Mouse (Mus musculus) lung, embryonic 16.5 days (tissue): ENCODE measurements around the gene Ttyh2. TPM values are rescaled to one million over a fixed set of nuclear protein-coding genes. Genes with fewer than 3 reads are reported as not detected.

Experiments
- ATAC-seq: fragments of 200-750 bp; cut with Nextera tagmentation; 2 replicates; pipeline ENCODE4 v1.8.0; 2017; ENCODE audit warnings: low read depth, mild to moderate bottlenecking, moderate library complexity
- H3K27ac ChIP-seq: fragments of 300-500 bp; sonication (generic); 2 replicates; pipeline ENCODE4 v1.5.1; 2014; ENCODE audit warnings: mild to moderate bottlenecking, control low read depth, low read length
- H3K27me3 ChIP-seq: fragments of 300-500 bp; sonication (generic); 2 replicates; pipeline ENCODE4 v1.6.1; 2014; ENCODE audit warnings: low read depth, low read length, mixed read lengths; ENCODE audit not compliant: control insufficient read depth, insufficient read depth
- H3K36me3 ChIP-seq: fragments of 300-500 bp; sonication (generic); 2 replicates; pipeline ENCODE4 v1.6.1; 2014; ENCODE audit warnings: low read length; ENCODE audit not compliant: control insufficient read depth, insufficient read depth
- H3K4me1 ChIP-seq: fragments of 300-500 bp; sonication (generic); replicated peaks from 2 replicates; pipeline ENCODE4 v1.6.1; 2014; ENCODE audit warnings: low read length, mixed read lengths; ENCODE audit not compliant: control insufficient read depth, insufficient read depth
- H3K4me2 ChIP-seq: fragments of 300-500 bp; sonication (generic); 2 replicates; pipeline ENCODE4 v1.6.1; 2014; ENCODE audit warnings: low read depth, low read length, control low read depth
- H3K4me3 ChIP-seq: fragments of 300-500 bp; sonication (generic); 2 replicates; pipeline ENCODE4 v1.5.1; 2014; ENCODE audit warnings: mild to moderate bottlenecking, low read length, control low read depth
- H3K9ac ChIP-seq: fragments of 300-500 bp; sonication (generic); 2 replicates; pipeline ENCODE4 v1.6.1; 2014; ENCODE audit warnings: low read length, control low read depth
- H3K9me3 ChIP-seq: fragments of 300-500 bp; sonication (generic); 2 replicates; pipeline ENCODE4 v1.6.1; 2016; ENCODE audit warnings: low read length; ENCODE audit not compliant: control insufficient read depth
- WGBS: fragments of 180-500 bp; shearing (Covaris S2); extraction: QIAGEN DNeasy Blood & Tissue Kit; methylation state at CpG from one replicate; pipeline ENCODE4 v1.1.7; 2014; 5-methylcytosine and 5-hydroxymethylcytosine counted together
- polyA plus RNA-seq: library from polyadenylated mRNA; unstranded; fragments of >200 nt; fragmentation: Nextera tagmentation; extraction: Ambion mirVana; gene quantifications from 2 replicates; pipeline ENCODE4 v1.2.1, GENCODE M21; 2015

Gene Ttyh2
- polyA plus RNA-seq, result 13.7 and 14.1 TPM in 2 replicates

- Histone ChIP-seq H3K4me1 (peaks cover 23% of the 10 kb centered on the region), H3K36me3 (peaks cover 29% of the 10 kb centered on the region), H3K27ac (peak within 1 kb of the TSS; percentile 46), H3K9me3 (no peaks in the 10 kb centered on the region), H3K9ac (peak within 1 kb of the TSS; percentile 79), H3K27me3 (no peaks in the 10 kb centered on the region; the same call in 1 of the 2 replicates), H3K4me2 (peak within 1 kb of the TSS; percentile 98), H3K4me3 (peak within 1 kb of the TSS; percentile 71)
- WGBS, result 1% methylated on average over 40 of the region's 40 CpGs
- peak; percentile 94 for ATAC-seq
Measured at GRCm38 (mm10) chr11:114675341-114675825, at the start of gene Ttyh2. Gene Ttyh2, plus strand, starts transcription at chr11:114675431.

- Histone ChIP-seq H3K4me1 (no peaks in the 10 kb centered on the region), H3K9me3 (peaks cover 5% of the 10 kb centered on the region), H3K4me2 (no peak overlapping the region), H3K27me3 (no peaks in the 10 kb centered on the region), H3K27ac (no peak overlapping the region), H3K9ac (no peak overlapping the region), H3K36me3 (no peaks in the 10 kb centered on the region), H3K4me3 (no peak overlapping the region)
- WGBS, result 63% methylated on average over 13 of the region's 13 CpGs
- ATAC-seq, result no peak
Measured at GRCm38 (mm10) chr11:114626071-114626690, 49.0 kb upstream of the Ttyh2 start.

GRCm38 (mm10) chr11:114627036-114627435 is 48.2 kb upstream of the Ttyh2 start:
- Histone ChIP-seq H3K4me2 (no peak overlapping the region), H3K27ac (no peak overlapping the region), H3K4me1 (no peaks in the 10 kb centered on the region), H3K9ac (no peak overlapping the region), H3K4me3 (no peak overlapping the region), H3K9me3 (peaks cover 5% of the 10 kb centered on the region), H3K36me3 (no peaks in the 10 kb centered on the region), H3K27me3 (no peaks in the 10 kb centered on the region)
- 58% methylated on average over 6 of the region's 6 CpGs for WGBS
- ATAC-seq, result no peak

- Histone ChIP-seq H3K4me2 (no peak overlapping the region), H3K4me1 (no peaks in the 10 kb centered on the region), H3K27ac (no peak overlapping the region), H3K9ac (no peak overlapping the region), H3K4me3 (no peak overlapping the region), H3K9me3 (peaks cover 5% of the 10 kb centered on the region), H3K36me3 (no peaks in the 10 kb centered on the region), H3K27me3 (no peaks in the 10 kb centered on the region)
- no peak for ATAC-seq
- 69% methylated on average over 12 of the region's 12 CpGs for WGBS
Measured at GRCm38 (mm10) chr11:114628032-114628431, 47.2 kb upstream of the Ttyh2 start.

- H3K9me3 ChIP-seq, result peaks cover 5% of the 10 kb centered on the region
- WGBS, result 79% methylated on average over 5 of the region's 5 CpGs
- no peaks in the 10 kb centered on the region for H3K27me3 ChIP-seq
- H3K4me3 ChIP-seq, result no peak overlapping the region
- no peaks in the 10 kb centered on the region for H3K4me1 ChIP-seq
- no peak overlapping the region for H3K4me2 ChIP-seq
- H3K9ac ChIP-seq, result no peak overlapping the region
- no peaks in the 10 kb centered on the region for H3K36me3 ChIP-seq
- ATAC-seq, result no peak
- H3K27ac ChIP-seq, result no peak overlapping the region
Measured at GRCm38 (mm10) chr11:114630044-114630443, 45.2 kb upstream of the Ttyh2 start.

- Histone ChIP-seq H3K27ac (no peak overlapping the region), H3K9me3 (peaks cover 5% of the 10 kb centered on the region), H3K4me2 (no peak overlapping the region), H3K4me1 (no peaks in the 10 kb centered on the region), H3K9ac (no peak overlapping the region), H3K36me3 (no peaks in the 10 kb centered on the region), H3K4me3 (no peak overlapping the region), H3K27me3 (peaks cover 2% of the 10 kb centered on the region; the same call in 1 of the 2 replicates)
- no peak for ATAC-seq
- WGBS, result 52% methylated on average over 8 of the region's 8 CpGs
Measured at GRCm38 (mm10) chr11:114632266-114632665, 43.0 kb upstream of the Ttyh2 start.

GRCm38 (mm10) chr11:114636292-114636691 is 38.9 kb upstream of the Ttyh2 start:
- H3K4me2 ChIP-seq, result peak overlapping the region; percentile 23; the same call in 1 of the 2 replicates
- 2% methylated on average over 6 of the region's 6 CpGs for WGBS

GRCm38 (mm10) chr11:114636727-114637505 is 38.3 kb upstream of the Ttyh2 start:
- H3K27me3 ChIP-seq, result peaks cover 19% of the 10 kb centered on the region; the same call in 1 of the 2 replicates
- no peaks in the 10 kb centered on the region for H3K36me3 ChIP-seq
- peak; percentile 53 for ATAC-seq
- peak overlapping the region; percentile 23; the same call in 1 of the 2 replicates for H3K4me2 ChIP-seq
- no peak overlapping the region for H3K9ac ChIP-seq
- H3K4me1 ChIP-seq, result no peaks in the 10 kb centered on the region
- H3K27ac ChIP-seq, result no peak overlapping the region
- H3K4me3 ChIP-seq, result no peak overlapping the region
- WGBS, result 60% methylated on average over 34 of the region's 35 CpGs
- H3K9me3 ChIP-seq, result no peaks in the 10 kb centered on the region

More at GRCm38 (mm10) chr11:114636292-114636691, 38.9 kb upstream of the Ttyh2 start:
- peaks cover 19% of the 10 kb centered on the region; the same call in 1 of the 2 replicates for H3K27me3 ChIP-seq
- no peaks in the 10 kb centered on the region for H3K9me3 ChIP-seq
- H3K9ac ChIP-seq, result no peak overlapping the region
- no peaks in the 10 kb centered on the region for H3K36me3 ChIP-seq
- no peak overlapping the region for H3K27ac ChIP-seq
- ATAC-seq, result peak; percentile 85
- no peaks in the 10 kb centered on the region for H3K4me1 ChIP-seq
- no peak overlapping the region for H3K4me3 ChIP-seq

- Histone ChIP-seq H3K4me1 (no peaks in the 10 kb centered on the region), H3K27ac (no peak overlapping the region), H3K9me3 (no peaks in the 10 kb centered on the region), H3K4me2 (no peak overlapping the region), H3K9ac (no peak overlapping the region), H3K4me3 (no peak overlapping the region), H3K36me3 (no peaks in the 10 kb centered on the region), H3K27me3 (peaks cover 19% of the 10 kb centered on the region; the same call in 1 of the 2 replicates)
- ATAC-seq, result no peak
- 72% methylated on average over 10 of the region's 10 CpGs for WGBS
Measured at GRCm38 (mm10) chr11:114638647-114639290, 36.5 kb upstream of the Ttyh2 start.
